Mouse (Mus musculus): ENCODE measurements around the gene Lsamp.

GRCm38 (mm10) chr16:40827191-40827590 is 843.0 kb downstream of the Lsamp start:
- TF ChIP-seq E2F4 (IDR thresholded peaks at IDR 0.05; ENCODE audit: insufficient read depth) (no peak), POLR2A (IDR thresholded peaks at IDR 0.05; ENCODE audit: insufficient read length, low read depth) (no peak), CEBPB (IDR thresholded peaks at IDR 0.05; ENCODE audit: insufficient read depth, poor library complexity, severe bottlenecking) (no peak), REST (IDR thresholded peaks at IDR 0.05; ENCODE audit: insufficient read depth, insufficient read length) (no peak), MAX (IDR thresholded peaks at IDR 0.05; ENCODE audit: low read depth) (no peak), USF1 (IDR thresholded peaks at IDR 0.05; ENCODE audit: low read depth) (no peak), MYOD1 (IDR thresholded peaks at IDR 0.05; ENCODE audit: control insufficient read depth in 1 of 3, insufficient read length in 2 of 3, low read depth in 2 of 3) (no peak), TCF12 (IDR thresholded peaks at IDR 0.05; ENCODE audit: insufficient read depth, poor library complexity, severe bottlenecking) (no peak), MYOG (IDR thresholded peaks at IDR 0.05; ENCODE audit: control insufficient read depth in 1 of 3, insufficient read depth in 1 of 3, insufficient read length in 2 of 3, low read depth in 2 of 3) (no peak), POLR2AphosphoS2 (IDR thresholded peaks at IDR 0.05; ENCODE audit: insufficient read length, low read depth) (no peak), TCF3 (IDR thresholded peaks at IDR 0.05; ENCODE audit: insufficient read length, low read depth) (no peak), SRF (IDR thresholded peaks at IDR 0.05; ENCODE audit: control insufficient read depth, insufficient read length, low read depth) (no peak)
